Mouse (Mus musculus) cerebellum, postnatal 4 days (tissue): ENCODE data around the gene Gm4131.

Source experiments
- DNase-seq, 2 experiments: peaks; one replicate each; pipeline ENCODE4 v3.0.0; 2022; ENCODE audit warnings: low spot score in 2 of 2, mixed read lengths in 1 of 2

Gene Gm4131

DNA sequence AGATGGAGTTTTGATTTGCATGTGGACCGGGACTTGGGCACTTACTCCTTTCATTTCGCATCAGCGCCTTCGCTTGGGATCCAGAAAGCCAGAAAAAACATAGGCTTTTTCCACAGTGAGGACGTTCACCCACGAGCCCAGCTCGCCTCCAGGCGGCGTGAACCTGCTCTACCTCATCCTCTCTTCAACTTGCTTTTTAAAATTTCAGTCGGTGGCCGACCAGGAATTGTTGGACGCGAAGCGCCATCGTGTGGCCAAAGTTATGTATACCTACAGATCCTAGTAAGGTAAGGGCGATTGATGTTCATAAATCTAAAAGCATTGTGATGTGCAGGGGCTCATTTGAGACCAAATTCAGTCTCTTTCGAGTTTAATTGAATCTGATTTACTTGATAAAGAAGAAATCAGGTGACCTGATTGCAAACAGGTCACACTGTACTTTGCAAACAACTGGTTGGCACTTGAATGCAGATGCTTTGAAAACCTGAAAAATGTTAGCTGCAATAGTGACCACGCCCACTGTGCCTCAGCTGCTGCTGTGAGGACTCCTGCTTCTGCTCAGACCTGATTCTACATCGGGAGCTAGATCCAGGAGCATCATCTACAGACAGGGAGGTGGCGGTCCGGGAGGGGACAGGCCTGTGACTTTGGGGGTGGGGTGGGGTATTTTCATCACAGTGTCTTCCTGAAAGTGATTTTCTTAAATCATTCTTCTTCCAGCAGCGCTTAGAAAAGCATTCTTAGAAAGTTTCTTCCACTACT lies 109.1 kb downstream of the Gm4131 start:
- DNase-seq, result peak; percentile 91 to 93

GRCm38 (mm10) chr14:62456239-62456747 lies 110.4 kb downstream of the Gm4131 start, which contains the start of gene Gucy1b2:
TSS of gene Gucy1b2 (minus strand) at chr14:62456289.
- DNase-seq, result no peak

- no peak for DNase-seq
Measured at GRCm38 (mm10) chr14:62455570-62455879, 111.2 kb downstream of the Gm4131 start.

DNA sequence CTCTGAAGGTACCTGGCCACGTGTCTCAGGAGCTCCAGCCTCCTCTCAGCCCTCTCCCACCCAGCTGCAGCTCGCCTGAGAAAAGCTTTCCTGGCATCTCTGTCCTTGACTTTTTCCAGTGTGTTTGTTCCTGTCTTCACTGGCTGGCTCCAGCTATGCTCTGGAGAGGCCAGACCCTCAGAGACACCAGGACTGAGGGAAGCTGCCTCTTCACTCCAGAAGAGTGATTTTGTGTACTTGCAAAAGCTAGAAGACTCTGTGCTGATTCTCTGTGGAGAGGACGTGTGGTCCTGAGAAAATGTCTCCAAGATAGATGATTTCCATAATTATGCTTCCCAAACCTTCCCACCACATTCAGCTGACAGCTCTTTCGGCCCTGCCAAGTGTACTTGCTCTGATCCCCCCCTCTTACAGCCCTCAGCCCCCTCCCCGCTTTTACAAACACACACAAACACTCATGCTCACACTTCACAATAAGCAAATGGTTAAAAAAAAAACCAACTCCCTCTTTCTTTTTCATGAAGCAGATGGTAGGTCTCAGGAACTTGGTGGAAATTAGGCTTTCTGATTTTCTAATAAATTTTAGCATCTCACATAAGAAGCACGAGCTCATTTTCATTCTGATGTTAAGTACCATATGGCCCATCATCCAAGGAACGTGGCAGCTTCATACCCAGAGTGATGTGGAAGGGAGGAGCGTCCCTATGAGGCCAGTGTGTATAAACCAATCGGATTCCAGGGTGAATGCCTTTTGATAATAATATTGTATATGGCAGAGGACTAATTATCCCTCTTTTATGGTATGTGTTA lies 111.8 kb downstream of the Gm4131 start:
- DNase-seq, result no peak

- DNase-seq, result no peak
Measured at GRCm38 (mm10) chr14:62454136-62454535, 112.6 kb downstream of the Gm4131 start.

GRCm38 (mm10) chr14:62453276-62453675 lies 113.4 kb downstream of the Gm4131 start:
- DNase-seq, result no peak

DNA sequence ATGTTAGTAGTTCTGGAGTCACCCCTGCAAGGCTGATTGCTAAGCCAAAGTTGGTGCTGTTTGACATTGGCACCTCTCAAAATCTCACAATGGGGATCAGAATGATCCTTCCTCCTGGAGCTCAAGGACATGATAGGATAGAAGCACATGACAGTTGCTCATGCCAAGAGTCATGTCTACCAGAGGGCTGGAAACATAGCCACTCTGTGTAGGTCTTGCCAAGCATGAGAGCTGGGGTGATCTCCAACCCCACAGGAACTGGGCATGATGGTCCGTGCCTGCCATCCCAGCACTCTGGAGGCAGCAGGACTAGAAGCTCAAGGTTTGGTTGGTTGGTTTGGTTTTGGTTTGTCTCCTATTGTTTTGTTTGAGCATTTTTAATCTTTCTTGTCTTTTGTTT lies 116.0 kb downstream of the Gm4131 start:
- DNase-seq, result no peak

DNA sequence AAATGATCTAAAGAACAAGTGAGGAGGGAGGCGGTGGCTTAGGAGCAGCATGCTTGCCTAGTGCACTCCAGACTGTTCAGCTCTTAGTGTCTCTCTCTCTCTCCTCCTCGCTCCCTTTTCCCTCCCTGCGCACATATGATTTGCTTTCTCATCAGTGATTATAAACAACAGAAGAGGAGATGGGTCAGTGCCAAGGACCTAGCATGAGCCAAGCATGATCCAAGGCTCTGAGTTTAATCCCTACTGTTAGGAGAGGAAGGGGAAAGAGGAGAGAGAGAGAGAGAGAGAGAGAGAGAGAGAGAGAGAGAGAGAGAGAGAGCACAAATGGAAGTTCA lies 119.5 kb downstream of the Gm4131 start:
- no peak for DNase-seq

DNA sequence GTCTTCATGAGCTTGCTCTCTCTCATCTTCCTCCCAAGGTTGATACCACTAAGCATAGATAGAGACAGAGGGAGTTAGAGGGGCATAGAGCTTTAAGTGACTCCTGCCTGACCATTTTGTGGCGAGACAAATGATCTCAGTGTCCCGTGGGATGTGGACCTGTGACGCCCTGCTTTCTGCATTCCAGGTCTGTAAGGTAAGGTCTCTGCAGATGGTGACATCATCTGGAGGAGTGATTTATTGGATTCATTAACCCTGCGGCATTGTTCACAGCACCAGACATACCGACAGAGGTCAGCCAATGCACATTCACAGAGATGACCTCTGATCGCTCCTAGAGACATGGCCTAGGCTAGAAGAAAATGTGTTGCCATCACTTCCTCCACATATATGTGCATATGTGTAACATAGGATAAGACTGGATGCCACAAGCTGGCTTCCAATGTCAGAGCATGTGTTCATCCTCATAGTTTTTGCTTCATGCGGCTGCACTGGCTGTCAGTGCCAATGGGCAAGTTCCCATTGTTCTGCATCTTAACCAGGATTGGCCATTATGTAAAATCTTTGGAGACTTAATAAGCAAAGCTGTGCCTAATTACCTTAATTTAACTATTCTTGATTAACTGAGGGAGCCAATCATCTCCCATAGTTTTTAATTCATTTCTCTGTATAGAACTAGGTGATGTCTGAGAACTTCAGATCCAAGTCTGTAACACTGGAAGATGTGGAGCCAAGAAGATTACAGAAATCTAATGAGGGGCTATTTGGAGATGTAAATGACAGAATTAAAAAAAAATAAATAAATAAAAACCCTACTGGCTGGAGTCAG lies 120.1 kb downstream of the Gm4131 start:
- no peak for DNase-seq

GRCm38 (mm10) chr14:62443840-62444430 lies 122.8 kb downstream of the Gm4131 start:
- DNase-seq, result no peak

- no peak for DNase-seq
Measured at GRCm38 (mm10) chr14:62442971-62443370, 123.8 kb downstream of the Gm4131 start.

DNA sequence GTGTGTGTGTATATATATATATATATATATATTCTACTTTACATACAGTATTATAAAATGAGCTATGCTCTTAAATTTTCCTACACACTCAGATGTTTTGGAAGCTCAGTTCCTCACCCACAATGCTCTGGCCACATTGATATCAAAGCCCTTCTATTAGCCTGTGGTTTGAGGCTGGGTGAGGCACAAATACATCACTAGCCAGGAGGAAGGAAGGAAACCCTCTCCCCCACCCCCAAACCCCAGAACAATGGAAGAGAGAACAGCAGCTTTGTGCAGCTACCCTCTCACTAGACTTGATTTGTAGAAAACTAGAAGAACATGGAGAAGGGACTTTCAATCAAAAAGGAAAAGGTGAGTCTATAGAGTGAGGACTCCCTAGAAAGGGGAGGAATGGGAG lies 126.7 kb downstream of the Gm4131 start:
- DNase-seq, result no peak

DNA sequence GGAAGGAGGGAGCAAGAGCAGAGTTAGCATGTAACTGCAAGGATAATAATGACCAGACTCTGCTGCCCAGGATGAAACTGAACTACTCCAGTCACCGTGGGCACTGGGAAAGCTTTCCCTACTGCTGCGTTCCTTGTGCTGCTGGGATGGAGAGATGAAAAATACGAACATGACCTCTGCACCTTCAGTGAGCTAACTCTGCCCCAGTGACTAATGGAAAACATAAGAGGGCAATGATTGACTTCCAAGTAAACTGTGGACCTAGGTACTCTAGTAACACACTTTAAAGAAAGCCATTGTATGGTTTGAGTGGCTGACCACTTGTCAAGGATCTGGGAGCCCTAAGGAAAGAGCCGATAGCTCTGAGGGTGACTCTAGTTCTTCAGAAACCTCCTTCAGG lies 128.5 kb downstream of the Gm4131 start:
- DNase-seq, result no peak

DNA sequence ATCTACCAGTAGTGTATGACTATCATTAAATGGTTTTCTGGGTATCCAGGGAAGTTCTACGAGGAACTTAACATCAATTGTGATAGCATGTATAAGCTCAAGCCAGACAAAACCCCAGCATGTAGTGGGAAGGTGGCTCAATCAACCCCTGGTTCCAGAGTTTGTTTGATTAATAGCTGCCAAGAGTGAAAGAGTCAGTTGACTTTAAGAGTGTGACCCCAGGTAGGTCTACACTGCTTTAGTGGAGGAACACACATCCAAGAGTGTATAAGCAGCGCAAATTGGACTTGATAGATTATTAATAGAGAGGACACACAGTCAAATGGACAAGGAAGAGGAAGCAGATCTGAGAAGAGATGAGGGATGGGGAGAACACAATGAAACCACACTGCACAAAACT lies 128.9 kb downstream of the Gm4131 start:
- no peak for DNase-seq

GRCm38 (mm10) chr14:62425277-62425691 lies 141.4 kb downstream of the Gm4131 start:
- no peak for DNase-seq

DNA sequence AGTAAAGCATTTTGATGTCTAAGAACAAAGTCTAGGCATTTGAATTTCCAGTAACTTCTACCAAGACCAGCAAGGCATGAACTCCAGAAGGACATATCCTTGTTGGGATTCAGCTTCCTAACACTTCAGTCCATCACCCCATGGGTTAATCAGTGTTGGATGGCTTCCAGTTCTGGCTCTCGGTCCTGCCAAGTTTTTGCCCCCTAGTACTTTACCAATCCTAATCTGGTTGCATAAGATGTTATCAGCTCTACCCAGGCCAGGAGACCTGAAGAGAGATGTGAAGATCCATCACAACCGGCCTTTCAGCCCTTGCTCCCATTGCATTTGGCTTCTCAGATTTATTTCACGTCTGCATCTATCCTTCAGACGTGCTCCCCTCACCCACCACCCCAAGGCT lies 144.5 kb downstream of the Gm4131 start:
- peak in 1 of 2 experiments; percentile 17 for DNase-seq

DNA sequence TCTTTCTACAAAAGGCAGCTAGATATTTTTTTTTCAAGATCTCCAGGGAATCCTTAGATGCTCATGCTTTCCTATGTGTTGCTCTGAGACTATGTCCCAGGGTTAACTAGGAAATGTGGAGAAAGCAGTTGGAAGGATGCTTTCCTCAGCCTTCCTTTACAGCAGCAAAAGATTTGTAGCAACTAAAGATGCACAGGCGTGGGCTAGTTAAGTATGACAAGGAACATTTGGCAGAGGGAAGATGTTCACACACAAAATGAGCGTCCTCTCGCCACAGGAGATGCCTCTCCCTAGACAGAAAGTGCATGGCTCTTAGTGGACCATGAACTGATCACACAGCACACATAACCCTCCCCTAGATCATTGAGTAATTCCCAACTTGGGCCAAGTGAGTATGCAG lies 149.2 kb downstream of the Gm4131 start:
- DNase-seq, result no peak

DNA sequence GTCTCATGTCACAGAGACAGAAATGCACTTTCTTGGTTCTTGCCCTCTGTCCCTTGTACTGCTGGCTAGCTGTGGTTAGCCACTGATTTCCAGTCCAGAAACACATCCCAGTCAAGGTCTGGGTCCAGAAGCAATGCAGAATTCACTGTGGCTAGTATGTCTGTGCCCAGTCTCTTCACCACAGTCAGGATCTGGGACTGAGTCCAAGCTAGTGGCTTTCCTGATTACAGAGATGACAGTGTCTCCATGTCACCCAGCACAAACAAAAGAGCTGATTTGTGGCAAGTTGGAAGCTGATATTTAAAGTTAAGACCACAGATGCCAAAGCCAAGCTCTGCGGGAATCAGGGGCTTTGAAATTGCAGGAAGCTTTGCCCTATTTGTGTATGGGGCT lies 150.0 kb downstream of the Gm4131 start:
- peak in 1 of 2 experiments; percentile 64 for DNase-seq

- DNase-seq, result peak in 1 of 2 experiments; percentile 61
Measured at GRCm38 (mm10) chr14:62416007-62416741, 150.5 kb downstream of the Gm4131 start.
